Mouse (Mus musculus): ENCODE data around the gene A630076J17Rik.

DNA sequence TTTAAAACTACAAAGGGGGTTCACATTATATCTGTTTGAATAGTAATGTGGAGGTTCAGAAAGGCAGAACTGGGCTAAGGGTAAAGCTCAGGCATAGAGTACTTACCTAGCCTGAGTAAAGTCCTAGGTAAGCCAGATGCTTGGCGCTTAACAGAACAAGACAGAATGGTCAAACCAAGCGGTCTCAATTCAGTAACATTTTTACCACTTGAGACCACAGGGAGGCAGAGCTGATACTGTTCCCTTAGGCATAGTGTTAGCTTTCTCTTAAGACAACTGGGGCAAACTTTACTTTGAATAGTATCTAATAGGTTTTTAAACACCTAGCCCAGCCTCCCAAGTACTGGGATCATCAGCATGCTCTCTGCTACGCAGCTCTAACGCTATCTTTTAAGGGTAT, 45.6 kb downstream of the A630076J17Rik start:
- TF ChIP-seq CTCF (conservative IDR thresholded peaks at IDR 0.05 in 1 of 2, IDR thresholded peaks at IDR 0.05 in 1 of 2; ENCODE audit: low read depth in 2 of 2, low read length in 2 of 2) (peak in 1 of 2 experiments; percentile 59; a peak in 2 of 4 replicates), GABPA (IDR thresholded peaks at IDR 0.05; ENCODE audit: insufficient replicate concordance, low read depth, low read length) (no peak), E2F4 (IDR thresholded peaks at IDR 0.05; ENCODE audit: insufficient replicate concordance, low read depth, low read length) (no peak), RAD21 (IDR thresholded peaks at IDR 0.05; ENCODE audit: low read depth, low read length) (peak; percentile 18)
